Mouse (Mus musculus): ENCODE data around the gene Bap1. TPM values are rescaled to one million over a fixed set of nuclear protein-coding genes. Genes with fewer than 3 reads are reported as not detected.

Bap1 gene
- total RNA-seq, 2 experiments from 2014 or later: 46.7 to 48.0 TPM

GRCm38 (mm10) chr14:31214684-31215083, 36.6 kb upstream of the Bap1 start:
- Histone ChIP-seq H3K27ac (no peak overlapping the region), H3K4me3 (no peak overlapping the region)
- intact Hi-C loops (cut with DNase I): loop anchor here (1.0 kb wide), 1 partner anchor 20 kb away; no protein-coding TSS in a partner anchor
- no peak for DNase-seq
- no peak for TF ChIP-seq CTCF (IDR thresholded peaks at IDR 0.05)

- Histone ChIP-seq H3K4me3 (peak overlapping the region; percentile 23; the same call in 1 of the 2 replicates), H3K27ac (peak overlapping the region; percentile 28; the same call in 1 of the 2 replicates)
- DNase-seq: peak; percentile 63
- intact Hi-C loops (cut with DNase I): loop anchor here (1.0 kb wide), 1 partner anchor 19 kb away; no protein-coding TSS in a partner anchor
- peak; percentile 87 for TF ChIP-seq CTCF (IDR thresholded peaks at IDR 0.05)
These were observed 35.9 kb upstream of the Bap1 start for GRCm38 (mm10) chr14:31215157-31216002.

GRCm38 (mm10) chr14:31216846-31217245, 34.4 kb upstream of the Bap1 start, which contains the start of gene Nisch:
Gene Nisch (minus strand): TSS chr14:31216946.
- Histone ChIP-seq H3K27ac (peak within 1 kb of the TSS; percentile 74), H3K4me3 (peak within 1 kb of the TSS; percentile 65)
- DNase-seq: no peak
- intact Hi-C loops (cut with DNase I): no loop called here
- TF ChIP-seq CTCF (IDR thresholded peaks at IDR 0.05): no peak

GRCm38 (mm10) chr14:31217666-31218065, 33.6 kb upstream of the Bap1 start, which contains the start of gene Sema3g:
Gene Sema3g (plus strand): TSS chr14:31217860.
- H3K4me3 ChIP-seq: peak within 1 kb of the TSS; percentile 65
- intact Hi-C loops (cut with DNase I): no loop called here
- H3K27ac ChIP-seq: peak within 1 kb of the TSS; percentile 74
- peak; percentile 68 for DNase-seq
- TF ChIP-seq CTCF (IDR thresholded peaks at IDR 0.05): peak; percentile 64

GRCm38 (mm10) chr14:31226978-31227377, 24.3 kb upstream of the Bap1 start:
- no peak for TF ChIP-seq CTCF (IDR thresholded peaks at IDR 0.05)
- intact Hi-C loops (cut with DNase I): no loop called here
- Histone ChIP-seq H3K27ac (peak overlapping the region; percentile 56), H3K4me3 (no peak overlapping the region)
- DNase-seq: no peak

- TF ChIP-seq CTCF (IDR thresholded peaks at IDR 0.05): no peak
- peak overlapping the region; percentile 81 for H3K27ac ChIP-seq
- no peak for DNase-seq
- intact Hi-C loops (cut with DNase I): no loop called here
- H3K4me3 ChIP-seq: peak overlapping the region; percentile 34; the same call in 1 of the 2 replicates
These were observed 23.0 kb upstream of the Bap1 start for GRCm38 (mm10) chr14:31228234-31228633.

- Histone ChIP-seq H3K27ac (peak overlapping the region; percentile 81), H3K4me3 (no peak overlapping the region)
- no peak for DNase-seq
- TF ChIP-seq CTCF (IDR thresholded peaks at IDR 0.05): no peak
- intact Hi-C loops (cut with DNase I): no loop called here
These were observed 20.8 kb upstream of the Bap1 start for GRCm38 (mm10) chr14:31230442-31230841.

- intact Hi-C loops (cut with DNase I): no loop called here
- TF ChIP-seq CTCF (IDR thresholded peaks at IDR 0.05): no peak
These were observed 18.7 kb upstream of the Bap1 start for GRCm38 (mm10) chr14:31232404-31233069.

GRCm38 (mm10) chr14:31233070-31233995, 17.9 kb upstream of the Bap1 start:
- H3K4me3 ChIP-seq: peak overlapping the region; percentile 53
- peak overlapping the region; percentile 81 for H3K27ac ChIP-seq
- no peak for TF ChIP-seq CTCF (IDR thresholded peaks at IDR 0.05)
- DNase-seq: no peak
- intact Hi-C loops (cut with DNase I): no loop called here

More at GRCm38 (mm10) chr14:31232404-31233069, 18.7 kb upstream of the Bap1 start:
- Histone ChIP-seq H3K27ac (peak overlapping the region; percentile 81), H3K4me3 (peak overlapping the region; percentile 29)
- DNase-seq: no peak

GRCm38 (mm10) chr14:31233996-31234591, 17.2 kb upstream of the Bap1 start:
- Histone ChIP-seq H3K27ac (peak overlapping the region; percentile 81), H3K4me3 (peak overlapping the region; percentile 53)
- TF ChIP-seq CTCF (IDR thresholded peaks at IDR 0.05): peak; percentile 83
- intact Hi-C loops (cut with DNase I): loop anchor here (1.0 kb wide), 1 partner anchor 19 kb away; no protein-coding TSS in a partner anchor
- peak; percentile 78 for DNase-seq

- H3K4me3 ChIP-seq: no peak overlapping the region
- peak overlapping the region; percentile 66 for H3K27ac ChIP-seq
- intact Hi-C loops (cut with DNase I): no loop called here
- TF ChIP-seq CTCF (IDR thresholded peaks at IDR 0.05): no peak
- DNase-seq: peak; percentile 76
These were observed 14.0 kb upstream of the Bap1 start for GRCm38 (mm10) chr14:31237101-31237882.

Data from gastrocnemius, adult 2 months (tissue).